Mouse (Mus musculus) CD4-positive helper T cell, adult 2 months (primary cell): ENCODE measurements around the gene Tomm20.
"Not testable (repeated sequence)": the region's sequence is repeated elsewhere in the genome, so short reads cannot be mapped to it uniquely, and the experiment has no call there.

Experiments used
- DNase-seq: peaks from one replicate; pipeline ENCODE4 v3.0.0-alpha.2; 2012; ENCODE audit warnings: low read depth, missing footprints, low spot score

Gene Tomm20

GRCm38 (mm10) chr8:126885554-126886485 lies 59.8 kb downstream of the Tomm20 start:
- DNase-seq = peak; percentile 67

GRCm38 (mm10) chr8:126884202-126884926 lies 61.3 kb downstream of the Tomm20 start:
- peak; percentile 77 for DNase-seq

- DNase-seq = no peak
These were observed 61.9 kb downstream of the Tomm20 start for GRCm38 (mm10) chr8:126883752-126884151.

- DNase-seq = not testable (repeated sequence)
These were observed 63.1 kb downstream of the Tomm20 start for GRCm38 (mm10) chr8:126882586-126882985.

GRCm38 (mm10) chr8:126881641-126882140 lies 64.0 kb downstream of the Tomm20 start:
- peak; percentile 64 for DNase-seq
